Mouse (Mus musculus): Measurements from ENCODE around the gene Ifna11.
"Not testable (repeated sequence)": the region's sequence is repeated elsewhere in the genome, so short reads cannot be mapped to it uniquely, and the experiment has no call there.

DNA sequence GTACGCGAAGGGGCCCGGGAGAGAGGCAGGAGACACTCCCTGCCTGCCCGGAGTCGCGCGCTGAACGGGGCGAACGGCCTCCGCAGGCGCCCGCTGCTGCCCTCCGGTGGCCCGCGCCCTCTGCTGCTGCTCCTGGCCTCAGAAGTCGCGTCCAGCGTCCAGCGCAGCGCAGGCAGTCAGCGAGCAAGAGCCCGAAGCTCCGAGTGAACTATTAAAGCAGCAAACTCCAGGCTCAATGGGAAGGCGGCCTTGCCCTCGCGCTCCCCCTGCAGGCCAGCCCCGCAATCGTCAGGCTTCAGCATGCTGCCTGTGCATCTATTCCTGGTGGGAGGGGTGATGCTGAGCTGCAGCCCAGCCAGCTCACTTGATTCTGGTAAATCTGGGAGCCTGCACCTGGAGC, 43.1 kb upstream of the Ifna11 start, which contains the start of gene Gm13289:
- TF ChIP-seq CTCF (IDR thresholded peaks at IDR 0.05; ENCODE audit: extremely low read depth, insufficient read depth, insufficient read length, insufficient replicate concordance); POLR2A (IDR thresholded peaks at IDR 0.05; ENCODE audit: low read depth, low read length): not testable (repeated sequence)
